Mouse (Mus musculus): ENCODE data around the gene Hoxd3.

Hoxd3 gene

GRCm38 (mm10) chr2:74711721-74712621 lies at the start of gene Hoxd3, which contains the start of gene Hoxd4:
Hoxd3 (plus strand) TSS chr2:74711927.
Hoxd4 (plus strand) TSS chr2:74711929.
- no peak for DNase-seq

GRCm38 (mm10) chr2:74663291-74663925 lies 48.3 kb upstream of the Hoxd3 start:
- no peak for DNase-seq

- DNase-seq, result no peak
Observed at GRCm38 (mm10) chr2:74666411-74666810, 45.3 kb upstream of the Hoxd3 start.

DNA sequence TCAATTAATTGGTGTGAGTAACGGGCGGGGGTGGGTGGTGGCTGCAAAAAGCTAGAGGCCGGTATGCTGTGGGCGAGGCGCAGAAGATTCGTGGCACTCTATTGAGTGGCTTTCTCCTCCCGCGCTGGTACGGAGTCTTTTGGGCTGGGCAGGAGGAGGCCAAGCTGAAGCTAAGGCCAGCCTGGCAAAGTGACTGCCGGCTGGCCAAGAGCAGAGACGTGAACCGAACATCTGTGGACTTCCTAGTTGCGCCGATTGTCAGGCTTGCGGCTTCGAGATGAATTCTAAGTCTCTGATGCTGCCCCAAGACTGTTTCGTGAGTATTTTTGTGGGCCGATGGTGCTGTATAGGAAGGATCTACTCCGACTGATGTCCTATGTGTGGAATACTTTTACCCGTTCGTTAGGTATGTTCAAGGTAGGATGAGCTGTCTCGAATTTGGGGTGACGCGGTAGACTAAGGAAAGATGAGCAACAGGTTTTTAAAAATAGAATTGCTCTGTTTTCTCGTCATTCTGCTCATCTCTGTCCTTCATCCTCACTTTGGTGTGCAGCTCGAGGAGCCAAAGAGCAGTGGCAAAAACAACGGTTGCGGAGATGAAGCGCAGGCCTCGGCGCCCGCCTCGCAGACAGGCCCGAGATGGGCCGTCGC lies 44.4 kb upstream of the Hoxd3 start:
- DNase-seq, result no peak

DNA sequence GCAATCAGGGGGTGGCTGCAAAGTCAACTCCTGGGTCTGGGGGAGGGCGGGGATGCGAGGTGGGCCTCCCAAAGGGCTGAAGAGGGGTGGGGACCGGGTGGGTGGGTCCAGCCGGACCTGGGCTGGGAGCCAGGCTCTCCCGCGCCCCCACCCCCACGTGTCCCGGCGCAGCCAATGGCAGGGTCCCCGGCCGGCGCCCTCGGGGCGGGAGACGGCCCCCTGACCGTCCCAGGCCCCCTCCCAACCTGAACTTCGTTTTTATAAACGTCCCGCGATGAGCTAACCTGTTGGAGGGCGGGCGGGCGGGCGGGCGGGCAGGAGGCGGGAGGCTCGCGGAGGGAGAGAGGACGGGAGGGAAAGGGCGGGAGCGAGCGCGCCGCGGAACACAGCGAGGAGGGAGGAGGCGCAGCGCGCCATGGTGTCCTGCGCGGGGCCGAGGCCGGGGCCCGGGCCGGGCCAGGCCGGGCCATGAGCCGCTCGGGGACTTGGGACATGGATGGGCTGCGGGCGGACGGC lies 43.8 kb upstream of the Hoxd3 start, which contains the start of gene Hoxd13:
Gene Hoxd13 (plus strand): TSS at position 469 of the 516 bp plus-strand sequence.
- no peak for DNase-seq

DNA sequence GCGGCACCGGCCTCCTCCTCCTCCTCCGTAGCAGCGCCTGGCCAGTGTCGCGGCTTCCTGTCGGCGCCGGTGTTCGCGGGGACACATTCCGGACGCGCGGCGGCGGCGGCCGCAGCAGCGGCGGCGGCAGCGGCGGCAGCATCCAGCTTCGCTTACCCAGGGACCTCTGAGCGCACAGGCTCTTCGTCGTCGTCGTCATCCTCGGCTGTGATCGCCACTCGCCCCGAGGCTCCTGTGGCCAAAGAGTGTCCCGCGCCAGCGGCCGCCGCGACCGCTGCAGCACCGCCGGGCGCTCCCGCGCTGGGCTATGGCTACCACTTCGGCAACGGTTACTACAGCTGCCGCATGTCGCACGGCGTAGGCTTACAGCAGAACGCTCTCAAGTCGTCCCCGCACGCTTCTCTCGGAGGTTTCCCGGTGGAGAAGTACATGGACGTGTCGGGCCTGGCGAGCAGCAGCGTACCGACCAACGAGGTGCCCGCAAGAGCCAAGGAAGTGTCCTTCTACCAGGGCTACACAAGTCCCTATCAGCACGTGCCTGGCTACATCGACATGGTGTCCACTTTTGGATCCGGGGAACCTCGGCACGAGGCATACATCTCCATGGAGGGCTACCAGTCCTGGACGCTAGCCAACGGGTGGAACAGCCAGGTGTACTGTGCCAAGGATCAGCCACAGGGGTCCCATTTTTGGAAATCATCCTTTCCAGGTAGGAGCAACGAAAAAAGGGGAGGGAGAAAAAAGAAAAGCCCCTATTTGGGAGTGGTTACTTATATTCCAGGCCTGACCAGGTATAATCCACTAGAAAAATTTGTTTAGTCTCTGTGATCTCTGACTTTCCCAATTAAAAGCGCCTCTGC lies 43.1 kb upstream of the Hoxd3 start:
- DNase-seq, result no peak

DNA sequence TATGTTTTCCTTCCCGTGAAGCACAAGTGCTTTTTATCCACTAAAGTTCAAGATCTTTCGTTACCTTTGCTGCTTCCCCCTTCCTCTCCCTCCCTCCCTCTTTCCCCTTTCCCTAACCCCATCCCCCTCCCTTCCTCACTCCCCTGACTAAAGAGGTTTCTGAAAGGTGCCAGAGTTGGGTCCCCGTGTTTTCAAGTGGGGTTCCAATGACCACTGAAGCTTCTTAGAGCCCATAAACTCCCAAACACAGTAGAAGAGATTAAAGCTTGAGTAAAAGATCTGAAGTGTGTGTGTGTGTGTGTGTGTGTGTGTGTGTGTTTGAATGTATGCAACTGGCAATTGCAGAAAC lies 42.5 kb upstream of the Hoxd3 start:
- DNase-seq, result no peak

- no peak for DNase-seq
Observed at GRCm38 (mm10) chr2:74669650-74670235, 42.0 kb upstream of the Hoxd3 start.

DNA sequence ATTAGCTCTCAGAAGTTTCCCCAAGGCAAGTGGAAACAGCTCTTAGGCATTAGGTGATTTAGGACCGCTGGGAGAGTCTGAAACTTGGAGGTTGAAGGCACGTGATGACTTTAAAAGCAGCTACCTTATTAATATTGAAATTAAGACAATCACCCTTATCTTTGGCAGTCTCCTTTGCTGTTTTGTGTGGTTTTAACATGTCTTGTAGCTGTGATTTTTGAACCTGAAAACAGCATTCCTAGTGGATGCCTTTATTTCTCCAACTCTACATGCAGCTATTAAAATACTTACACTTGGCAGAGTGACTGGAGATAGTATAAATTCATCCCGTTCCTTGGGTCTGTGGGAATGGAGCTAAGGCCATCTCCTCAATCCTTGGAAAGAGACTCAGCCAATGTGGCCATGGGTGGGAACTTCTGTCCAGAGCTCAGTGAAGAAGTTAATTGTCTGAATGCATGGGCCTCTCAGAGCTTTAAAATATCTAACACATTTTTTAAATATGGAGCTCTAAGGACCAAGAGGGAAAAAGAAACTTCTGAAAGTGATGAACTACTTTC lies 41.0 kb upstream of the Hoxd3 start:
- DNase-seq, result no peak

GRCm38 (mm10) chr2:74671847-74672246 lies 39.9 kb upstream of the Hoxd3 start:
- DNase-seq, result no peak

- DNase-seq, result no peak
Observed at GRCm38 (mm10) chr2:74672481-74673362, 39.0 kb upstream of the Hoxd3 start.

DNA sequence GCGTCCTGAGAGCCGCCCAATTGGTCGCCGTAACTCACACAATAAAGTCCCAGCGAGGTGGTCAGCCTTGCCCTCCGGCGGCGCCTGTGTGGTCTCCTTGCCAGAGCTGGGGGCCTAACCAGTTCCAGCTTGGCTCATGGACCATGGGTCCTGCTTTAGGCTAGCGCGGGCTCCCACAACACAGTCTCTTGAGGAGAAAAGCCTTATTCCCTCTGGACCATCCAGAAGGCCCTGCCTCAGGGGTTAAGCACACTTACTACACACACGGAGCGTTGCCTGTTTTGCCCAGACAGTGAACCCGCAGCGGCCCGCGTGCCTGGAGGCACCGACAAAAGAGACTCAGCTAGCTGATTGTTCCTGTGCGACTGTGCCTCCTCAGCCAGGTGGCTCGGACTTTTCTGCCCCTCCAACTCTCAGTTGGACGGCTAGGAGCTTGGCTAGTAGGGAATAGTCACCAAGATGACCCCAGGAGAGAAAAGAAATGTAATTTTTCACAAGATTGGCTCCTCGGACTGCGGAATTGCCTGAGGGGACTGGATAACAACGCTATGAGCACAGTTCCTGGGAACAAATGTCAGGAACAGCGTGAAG lies 37.8 kb upstream of the Hoxd3 start:
- DNase-seq, result no peak

DNA sequence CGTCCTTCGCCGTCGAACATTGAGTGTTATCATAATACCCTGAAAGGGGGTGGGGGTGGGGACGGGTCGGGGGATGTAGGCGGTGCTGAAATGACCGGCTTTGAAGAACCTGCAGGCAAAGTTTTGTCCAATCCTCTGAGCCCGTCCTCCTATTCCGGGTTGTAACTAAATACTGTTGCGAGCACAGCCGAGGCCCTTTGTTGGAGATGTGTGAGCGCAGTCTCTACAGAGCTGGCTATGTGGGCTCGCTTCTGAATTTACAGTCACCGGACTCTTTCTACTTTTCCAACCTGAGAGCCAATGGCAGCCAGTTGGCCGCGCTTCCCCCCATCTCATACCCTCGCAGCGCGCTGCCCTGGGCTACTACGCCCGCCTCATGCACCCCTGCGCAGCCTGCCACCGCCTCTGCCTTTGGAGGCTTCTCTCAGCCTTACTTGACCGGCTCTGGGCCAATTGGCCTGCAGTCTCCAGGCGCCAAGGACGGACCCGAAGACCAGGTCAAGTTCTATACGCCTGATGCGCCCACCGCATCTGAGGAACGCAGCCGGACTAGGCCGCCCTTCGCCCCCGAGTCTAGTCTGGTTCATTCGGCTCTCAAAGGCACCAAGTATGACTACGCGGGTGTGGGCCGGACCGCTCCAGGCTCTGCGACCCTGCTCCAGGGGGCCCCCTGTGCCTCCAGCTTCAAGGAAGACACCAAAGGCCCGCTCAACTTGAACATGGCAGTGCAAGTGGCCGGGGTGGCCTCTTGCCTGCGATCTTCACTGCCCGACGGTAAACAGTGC lies 36.7 kb upstream of the Hoxd3 start, which contains the start of gene Hoxd12:
Gene Hoxd12 (plus strand): TSS at position 133 of the 785 bp plus-strand sequence.
- no peak for DNase-seq

DNA sequence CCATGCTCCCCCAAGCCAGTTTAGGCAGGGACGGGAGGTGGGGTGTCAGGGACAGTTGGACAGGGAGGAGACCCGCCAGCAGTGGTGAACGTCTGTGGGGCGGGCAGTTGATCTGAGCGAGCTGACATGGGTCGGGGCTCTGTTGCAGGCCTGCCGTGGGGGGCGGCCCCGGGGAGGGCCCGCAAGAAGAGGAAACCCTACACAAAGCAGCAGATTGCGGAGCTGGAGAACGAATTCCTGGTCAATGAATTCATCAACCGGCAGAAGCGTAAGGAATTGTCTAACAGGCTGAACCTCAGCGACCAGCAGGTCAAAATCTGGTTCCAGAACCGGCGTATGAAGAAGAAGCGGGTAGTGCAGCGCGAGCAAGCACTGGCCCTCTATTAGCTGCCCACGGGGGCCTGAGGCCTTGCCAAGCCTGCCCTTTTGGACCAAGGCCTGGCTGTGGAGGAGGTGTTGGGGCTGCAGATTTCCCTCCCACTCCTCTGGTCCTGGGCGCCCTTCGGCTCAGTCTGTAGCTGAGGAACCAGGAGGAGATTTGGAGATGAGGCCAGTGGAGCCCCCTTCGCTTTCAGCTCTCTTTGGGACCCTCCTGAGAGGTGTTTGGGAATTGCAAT lies 36.0 kb upstream of the Hoxd3 start:
- no peak for DNase-seq

- no peak for DNase-seq
Observed at GRCm38 (mm10) chr2:74676376-74677052, 35.2 kb upstream of the Hoxd3 start.

- DNase-seq, result no peak
Observed at GRCm38 (mm10) chr2:74677106-74677505, 34.6 kb upstream of the Hoxd3 start.

- no peak for DNase-seq
Observed at GRCm38 (mm10) chr2:74678891-74679595, 32.7 kb upstream of the Hoxd3 start, which contains the start of gene Hoxd11. Hoxd11 (plus strand) TSS chr2:74679557.

- DNase-seq, result no peak
Observed at GRCm38 (mm10) chr2:74679596-74679971, 32.1 kb upstream of the Hoxd3 start.
